Mouse (Mus musculus) liver, adult 2 months (tissue): ENCODE results near the gene Sfxn3. TPM values are rescaled to one million over a fixed set of nuclear protein-coding genes. Genes with fewer than 3 reads are reported as not detected.

ENCODE experiments used
- DNase-seq: peaks from one replicate; pipeline ENCODE4 v3.0.0-alpha.2; 2011; ENCODE audit warnings: low read depth, low spot score; ENCODE audit errors: extremely low read depth
- H3K27ac ChIP-seq: fragments of 200-500 bp; replicated peaks from 2 replicates; pipeline ENCODE4 v1.5.1; 2012; ENCODE audit warnings: low read depth, mild to moderate bottlenecking, control low read depth, inconsistent platforms, low read length; ENCODE audit not compliant: insufficient read depth
- H3K27me3 ChIP-seq: fragments of 200-500 bp; 2 replicates; pipeline ENCODE4 v1.6.1; 2012; ENCODE audit warnings: mild to moderate bottlenecking, moderate library complexity, low read length, inconsistent platforms; ENCODE audit not compliant: control insufficient read depth, insufficient read depth
- H3K36me3 ChIP-seq: fragments of 200-500 bp; 2 replicates; pipeline ENCODE4 v1.6.1; 2012; ENCODE audit warnings: low read length, inconsistent platforms; ENCODE audit not compliant: control insufficient read depth, insufficient read depth
- H3K4me1 ChIP-seq: fragments of 200-500 bp; 2 replicates; pipeline ENCODE4 v1.6.1; 2011; ENCODE audit warnings: low read length; ENCODE audit not compliant: control insufficient read depth, insufficient read depth
- H3K4me3 ChIP-seq: fragments of 200-500 bp; 2 replicates; pipeline ENCODE4 v1.5.1; 2011; ENCODE audit warnings: low read depth, mild to moderate bottlenecking, control low read depth, low read length, moderate library complexity; ENCODE audit not compliant: insufficient read depth
- H3K79me2 ChIP-seq: fragments of 200-500 bp; 2 replicates; pipeline ENCODE4 v1.6.1; 2012; ENCODE audit warnings: inconsistent platforms, mild to moderate bottlenecking, low read length, moderate library complexity; ENCODE audit not compliant: control insufficient read depth, insufficient read depth
- H3K9ac ChIP-seq: fragments of 200-500 bp; 2 replicates; pipeline ENCODE4 v1.6.1; 2012; ENCODE audit warnings: low read depth, mild to moderate bottlenecking, control low read depth, inconsistent platforms, low read length
- CTCF ChIP-seq: fragments of 200-500 bp; IDR thresholded peaks from 2 replicates; pipeline ENCODE4 v1.5.1; 2011; ENCODE audit warnings: low read depth, low read length, control low read depth
- POLR2A ChIP-seq: fragments of 200-500 bp; IDR thresholded peaks from 2 replicates; pipeline ENCODE4 v1.6.1; 2011; ENCODE audit warnings: low read length, control low read depth; ENCODE audit not compliant: insufficient read depth; ENCODE audit errors: extremely low read depth
- WGBS: fragments of 180-500 bp; shearing (Covaris S2); methylation state at CpG from one replicate; pipeline ENCODE4 v1.1.7; 2018; 5-methylcytosine and 5-hydroxymethylcytosine counted together
- polyA plus RNA-seq: library from polyadenylated mRNA; depleted of rRNA; stranded (reverse); fragments of >200 nt; gene quantifications from 2 replicates; pipeline ENCODE4 v1.2.3, GENCODE M21; 2012
- total RNA-seq: library from RNA; depleted of rRNA; stranded (reverse); fragments of >200 nt; gene quantifications from 2 replicates; pipeline ENCODE4 v1.2.3, GENCODE M21; 2014

Sfxn3 gene
- total and polyA plus RNA-seq, 2 experiments: 0.65 to 1.5 TPM

- Histone ChIP-seq H3K27me3 (no peaks in the 10 kb centered on the region), H3K4me3 (no peak overlapping the region), H3K4me1 (no peaks in the 10 kb centered on the region), H3K79me2 (0 out of 2 replicates have a peak, but pooled peaks cover 11% of the 10 kb centered on the region), H3K9ac (no peak overlapping the region), H3K36me3 (peaks cover 14% of the 10 kb centered on the region; the same call in 1 of the 2 replicates), H3K27ac (no peak overlapping the region)
- DNase-seq: no peak
- 94% methylated on average over 20 of the region's 20 CpGs for WGBS
- no peak for TF ChIP-seq POLR2A
- no peak for TF ChIP-seq CTCF
Observed at GRCm38 (mm10) chr19:45024775-45025174, 22.5 kb upstream of the Sfxn3 start.

GRCm38 (mm10) chr19:45025937-45026568, 21.2 kb upstream of the Sfxn3 start:
- no peak overlapping the region for H3K4me3 ChIP-seq
- 0 out of 2 replicates have a peak, but pooled peaks cover 5% of the 10 kb centered on the region for H3K79me2 ChIP-seq
- no peak for DNase-seq
- H3K9ac ChIP-seq: no peak overlapping the region
- no peaks in the 10 kb centered on the region for H3K27me3 ChIP-seq
- H3K27ac ChIP-seq: no peak overlapping the region
- no peak for TF ChIP-seq POLR2A
- TF ChIP-seq CTCF: no peak
- H3K36me3 ChIP-seq: peaks cover 14% of the 10 kb centered on the region; the same call in 1 of the 2 replicates
- H3K4me1 ChIP-seq: no peaks in the 10 kb centered on the region; the same call in 1 of the 2 replicates
- WGBS: 97% methylated on average over 37 of the region's 37 CpGs

GRCm38 (mm10) chr19:45026958-45027670, 20.2 kb upstream of the Sfxn3 start:
- Histone ChIP-seq H3K36me3 (peaks cover 14% of the 10 kb centered on the region; the same call in 1 of the 2 replicates), H3K9ac (no peak overlapping the region), H3K79me2 (no peaks in the 10 kb centered on the region), H3K27me3 (no peaks in the 10 kb centered on the region), H3K4me1 (no peaks in the 10 kb centered on the region; the same call in 1 of the 2 replicates), H3K4me3 (no peak overlapping the region), H3K27ac (no peak overlapping the region)
- 69% methylated on average over 6 of the region's 6 CpGs for WGBS
- TF ChIP-seq POLR2A (no peak), CTCF (no peak)
- DNase-seq: no peak

GRCm38 (mm10) chr19:45027848-45028247, 19.5 kb upstream of the Sfxn3 start:
- no peak for TF ChIP-seq POLR2A
- TF ChIP-seq CTCF: no peak
- Histone ChIP-seq H3K4me1 (no peaks in the 10 kb centered on the region; the same call in 1 of the 2 replicates), H3K9ac (no peak overlapping the region), H3K27ac (no peak overlapping the region), H3K4me3 (no peak overlapping the region), H3K27me3 (no peaks in the 10 kb centered on the region), H3K79me2 (no peaks in the 10 kb centered on the region), H3K36me3 (peaks cover 10% of the 10 kb centered on the region; the same call in 1 of the 2 replicates)
- WGBS: 93% methylated on average over 6 of the region's 6 CpGs
- no peak for DNase-seq

- H3K27ac ChIP-seq: no peak overlapping the region
- 76% methylated on average over 19 of the region's 19 CpGs for WGBS
- no peaks in the 10 kb centered on the region for H3K27me3 ChIP-seq
- TF ChIP-seq CTCF (no peak), POLR2A (no peak)
- H3K79me2 ChIP-seq: no peaks in the 10 kb centered on the region
- H3K36me3 ChIP-seq: peaks cover 10% of the 10 kb centered on the region; the same call in 1 of the 2 replicates
- no peaks in the 10 kb centered on the region; the same call in 1 of the 2 replicates for H3K4me1 ChIP-seq
- H3K4me3 ChIP-seq: no peak overlapping the region
- DNase-seq: no peak
- H3K9ac ChIP-seq: no peak overlapping the region
Observed at GRCm38 (mm10) chr19:45028746-45029145, 18.6 kb upstream of the Sfxn3 start.
